Mouse (Mus musculus) brown adipose tissue, adult 24 weeks (tissue): ENCODE results near the gene Dtwd1. TPM values are rescaled to one million over a fixed set of nuclear protein-coding genes. Genes with fewer than 3 reads are reported as not detected.

Experiments
- polyA plus RNA-seq: library from polyadenylated mRNA; stranded (reverse); fragments of >200 nt; gene quantifications from 2 replicates; pipeline ENCODE4 v1.2.4, GENCODE M21; 2012; ENCODE audit not compliant: missing spikeins, insufficient read depth, insufficient read length

Dtwd1 gene
- polyA plus RNA-seq, 1 experiment: 7.0 TPM

Other genes starting within 250 kb of the Dtwd1 start
- gene Fgf7, start 117.5 kb upstream of the Dtwd1 start, polyA plus RNA-seq: 1.4 TPM in 1 of 2 replicates, not detected in the other
- not detected in 2 replicates for gene Fam227b, start 137 bp upstream of the Dtwd1 start, polyA plus RNA-seq
- gene Gm17555, start 63.0 kb downstream of the Dtwd1 start, polyA plus RNA-seq: not detected in 2 replicates